Mouse (Mus musculus) lung, adult 2 months (tissue): ENCODE measurements around the gene Fam163b.

ENCODE experiments used
- CTCF ChIP-seq: fragments of 200-500 bp; IDR thresholded peaks from 2 replicates; pipeline ENCODE4 v1.5.1; 2011; ENCODE audit warnings: mild to moderate bottlenecking, low read length, control low read depth; ENCODE audit not compliant: insufficient read depth
- POLR2A ChIP-seq: fragments of 200-500 bp; IDR thresholded peaks from 2 replicates; pipeline ENCODE4 v1.6.1; 2011; ENCODE audit warnings: low read depth, mild to moderate bottlenecking, control low read depth, low read length, borderline replicate concordance; ENCODE audit errors: extremely low read depth

DNA sequence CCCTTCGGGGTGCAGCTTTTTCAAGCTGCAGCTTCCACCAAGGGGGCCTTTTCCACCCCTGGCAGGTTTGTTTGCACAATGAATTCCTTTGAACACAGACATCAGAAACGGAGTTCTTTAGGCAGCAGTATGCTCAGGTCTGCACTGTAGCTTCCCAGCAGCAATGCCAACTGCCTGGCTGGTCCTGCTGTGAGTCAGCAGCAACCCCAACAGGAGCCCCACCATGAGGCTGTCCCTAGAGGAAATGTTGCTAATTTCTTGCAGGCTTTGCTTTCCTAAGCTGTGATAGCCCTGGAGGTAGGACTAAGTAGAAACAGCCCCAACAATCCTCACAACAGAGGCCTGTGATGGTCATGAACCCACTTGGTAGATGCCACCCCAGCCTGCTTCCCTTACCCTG is 24.7 kb upstream of the Fam163b start:
- TF ChIP-seq CTCF (no peak), POLR2A (no peak)
